Mouse (Mus musculus): ENCODE results near the gene Gm33543. TPM values are rescaled to one million over a fixed set of nuclear protein-coding genes. Genes with fewer than 3 reads are reported as not detected.

Gene Gm33543
- total RNA-seq (2021) = under 1 TPM; 0.33 to 0.62 TPM
- long read RNA-seq, experiment 1 = 0 reads
- long read RNA-seq, experiment 2 = 0 reads

DNA sequence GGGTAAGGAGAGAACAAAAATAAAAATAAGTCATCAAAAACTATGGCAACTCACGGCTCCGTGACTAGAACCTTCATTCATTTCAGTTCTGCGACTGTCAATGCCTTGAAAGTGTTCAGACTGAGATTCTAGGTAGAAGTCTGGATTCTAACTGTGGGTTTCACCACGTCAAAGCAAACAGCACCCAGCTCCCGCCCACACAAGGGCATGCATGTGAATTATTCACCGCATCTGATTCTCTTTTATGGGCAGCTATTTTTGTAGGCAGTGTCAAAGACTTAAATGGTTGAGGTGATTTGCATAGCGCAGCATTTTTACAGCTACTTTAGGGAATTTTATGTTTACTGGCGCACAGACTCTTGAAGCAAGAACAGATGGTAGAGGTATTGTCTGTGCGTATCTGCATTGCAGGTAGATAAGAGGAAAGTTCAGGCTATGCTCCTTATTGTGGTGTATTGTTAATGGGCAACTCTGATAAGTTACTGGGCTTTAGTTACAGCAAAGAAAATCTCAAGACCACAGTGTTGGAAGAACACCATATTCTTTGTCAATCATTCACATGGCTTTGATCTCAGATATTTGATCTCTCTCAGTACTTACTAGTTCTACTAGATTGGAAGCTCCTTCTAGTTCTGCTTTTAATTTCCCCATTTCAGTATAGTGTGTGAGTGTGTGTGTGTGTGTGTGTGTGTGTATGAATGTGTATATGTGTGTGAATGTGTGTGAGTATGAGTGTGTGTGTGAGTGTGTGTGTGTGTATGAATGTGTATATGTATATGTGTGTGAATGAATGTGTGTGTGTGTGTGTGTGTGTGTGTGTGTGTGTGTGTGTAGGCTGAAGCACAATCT lies at the start of gene Gm33543:
Gm33543 (minus strand) TSS at position 142 of the 849 bp plus-strand sequence.
- intact Hi-C loops (cut with DNase I; ENCODE audit: low total_unique reads) = no loop called here

DNA sequence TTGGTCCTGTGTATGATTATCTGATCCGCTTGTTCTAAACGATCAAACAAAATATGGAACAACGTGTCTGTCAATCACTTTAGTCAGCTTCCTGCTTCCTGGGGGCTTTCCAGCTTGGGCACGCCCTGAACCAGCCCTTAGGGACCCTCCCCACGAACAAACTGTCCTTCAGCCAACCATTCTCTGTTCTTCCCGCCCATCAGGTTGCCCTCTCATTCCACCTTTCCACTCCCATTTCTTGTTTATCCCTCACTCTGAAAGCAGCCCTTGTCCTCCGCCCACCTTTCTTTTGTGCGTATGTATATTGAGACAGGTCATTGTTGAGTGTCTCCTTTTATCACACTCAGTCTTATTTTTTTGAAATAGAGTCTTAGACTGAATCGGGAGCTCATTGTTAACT lies 49.4 kb upstream of the Gm33543 start:
- no peak for DNase-seq
- intact Hi-C loops (cut with DNase I; ENCODE audit: low total_unique reads) = loop anchor here (2.0 to 5.0 kb wide), 2 partner anchors 335 to 405 kb away; no protein-coding TSS in a partner anchor

More for the DNA sequence above, at the start of gene Gm33543:
- DNase-seq = no peak

DNA sequence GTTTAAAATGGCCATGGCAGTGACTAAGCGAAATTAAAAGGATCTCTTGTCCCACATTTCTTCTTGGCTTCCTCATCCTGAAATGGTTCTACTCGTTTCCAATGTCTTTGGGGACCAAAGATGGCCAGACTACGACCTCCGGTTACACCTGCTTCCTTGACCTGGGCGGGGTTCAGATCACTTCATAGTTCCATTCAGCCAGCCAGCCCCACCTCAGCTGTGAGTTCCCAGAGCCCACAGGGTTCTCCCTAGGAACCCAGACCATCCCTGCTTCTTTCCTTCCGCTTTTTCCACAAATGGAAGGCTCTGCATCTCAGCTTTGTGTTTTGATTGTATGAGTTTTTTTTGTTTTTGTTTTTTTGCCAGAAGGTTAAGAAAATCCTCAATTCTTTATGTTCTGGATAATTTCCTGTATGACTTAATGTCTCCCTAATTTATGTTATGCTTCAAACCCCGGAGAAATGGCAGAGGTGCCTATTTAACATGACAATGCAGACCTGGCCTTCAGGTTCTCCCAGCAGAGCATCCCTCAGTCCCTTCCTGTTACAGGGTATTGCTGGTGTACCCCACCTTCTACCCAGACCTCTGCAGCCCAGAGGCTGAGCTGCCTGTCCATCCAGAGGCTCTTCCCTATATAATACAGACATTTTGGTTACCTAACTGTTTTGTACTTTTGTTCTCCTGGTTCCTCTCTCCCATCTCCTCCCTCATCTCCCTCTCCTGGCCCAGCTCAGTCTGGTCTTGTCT lies 48.7 kb upstream of the Gm33543 start:
- no peak for DNase-seq
- intact Hi-C loops (cut with DNase I; ENCODE audit: low total_unique reads) = loop anchor here (5.0 kb wide), 1 partner anchor 334 kb away; no protein-coding TSS in a partner anchor

DNA sequence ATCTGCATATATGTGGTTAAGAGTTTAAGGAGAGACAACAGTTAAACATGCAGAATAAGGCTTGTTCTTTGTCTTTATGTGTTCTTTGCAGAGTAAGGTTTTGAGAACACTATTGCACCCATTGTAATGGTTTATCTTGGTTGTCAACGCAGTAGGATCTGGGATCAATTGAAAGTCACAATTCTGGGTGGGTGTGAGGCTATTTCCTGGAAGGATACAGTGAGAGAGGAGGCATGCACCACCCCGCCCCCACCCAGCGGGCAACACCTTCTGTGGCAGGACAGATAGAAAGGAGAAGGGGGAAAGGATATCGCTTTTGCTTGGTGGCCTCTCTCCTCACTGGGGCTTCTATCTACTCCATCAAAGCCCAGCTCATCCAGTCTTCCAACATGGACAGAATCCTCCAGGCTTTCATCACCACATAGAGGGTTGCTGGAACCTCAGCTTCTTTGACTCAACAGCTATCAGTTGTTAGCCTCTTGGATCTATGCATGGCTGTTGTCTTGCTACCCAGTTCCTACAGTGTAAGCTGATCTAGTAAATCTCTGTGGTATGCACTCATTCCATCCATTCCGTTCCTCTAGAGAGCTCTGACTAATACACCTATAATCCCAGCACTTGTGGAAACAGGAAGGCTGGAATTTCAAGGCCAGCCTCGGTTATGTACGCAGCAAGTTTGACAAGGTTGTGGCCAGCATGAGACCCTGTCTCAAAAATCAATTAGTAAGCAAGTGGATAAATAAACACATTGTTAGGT lies 41.2 kb upstream of the Gm33543 start:
- intact Hi-C loops (cut with DNase I; ENCODE audit: low total_unique reads) = no loop called here
- no peak for DNase-seq

DNA sequence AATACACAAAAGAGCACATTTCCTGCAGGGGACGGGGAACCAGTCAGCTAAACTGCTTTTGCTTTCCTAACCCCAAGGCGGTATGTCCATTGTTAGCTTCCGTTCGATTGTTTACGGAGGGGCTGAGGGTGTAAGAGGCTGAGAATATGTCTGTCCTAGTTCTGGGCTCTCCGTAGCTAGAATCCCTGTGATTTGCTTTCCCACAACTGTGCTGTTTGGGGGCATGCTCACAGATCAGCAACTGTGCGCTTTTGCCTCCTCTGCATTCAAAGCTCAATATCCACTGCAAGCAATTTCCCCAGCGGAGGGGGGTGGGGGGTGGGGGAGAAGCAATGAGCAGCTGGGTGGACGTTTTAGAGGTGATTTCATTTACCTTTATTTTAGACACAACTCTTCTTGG lies 39.3 kb upstream of the Gm33543 start:
- DNase-seq = no peak
- intact Hi-C loops (cut with DNase I; ENCODE audit: low total_unique reads) = no loop called here

DNA sequence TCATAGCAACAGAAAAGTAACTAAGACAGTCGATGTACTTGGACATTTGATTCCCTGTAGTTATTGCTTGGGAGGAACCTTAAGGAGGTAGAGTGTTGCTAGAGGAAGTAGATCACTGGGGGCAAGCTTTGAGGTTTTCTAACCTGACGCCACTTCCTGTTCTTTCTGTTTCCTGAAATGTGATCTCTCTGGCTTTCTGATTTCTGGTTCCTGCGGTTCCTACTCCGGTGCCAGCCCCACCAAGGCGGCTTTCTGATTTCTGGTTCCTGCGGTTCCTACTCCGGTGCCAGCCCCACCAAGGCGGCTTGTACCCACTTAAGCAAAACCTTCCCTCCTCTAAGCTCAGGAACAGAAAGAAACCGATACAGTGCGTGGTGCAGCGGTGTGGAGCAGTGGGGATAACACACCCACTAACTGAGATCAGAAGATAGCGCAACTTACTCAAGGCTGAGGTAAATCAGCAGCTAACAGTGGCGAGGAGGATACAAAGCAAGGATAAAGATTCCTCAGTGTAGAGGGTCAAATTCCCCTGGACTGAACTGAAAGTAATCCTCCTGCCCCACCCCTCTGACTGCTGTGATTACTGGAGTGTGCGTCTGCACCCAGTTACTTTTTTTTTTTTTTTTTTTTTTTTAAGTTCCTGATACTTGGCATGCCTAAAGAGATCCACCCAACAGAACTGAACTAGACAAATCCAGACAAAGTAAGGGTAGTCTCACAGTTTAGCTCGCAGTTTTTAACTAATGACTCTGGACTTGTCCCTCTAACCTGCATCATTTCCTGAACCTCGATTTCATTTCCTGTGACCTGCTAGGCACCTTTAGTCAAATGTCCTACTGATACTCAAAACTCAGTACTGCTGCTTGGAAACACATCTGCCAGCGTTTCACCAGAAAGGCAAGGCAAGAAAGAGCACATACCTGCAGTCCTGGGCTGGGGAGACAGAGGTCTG lies 37.5 kb upstream of the Gm33543 start:
- no peak for DNase-seq
- intact Hi-C loops (cut with DNase I; ENCODE audit: low total_unique reads) = no loop called here

DNA sequence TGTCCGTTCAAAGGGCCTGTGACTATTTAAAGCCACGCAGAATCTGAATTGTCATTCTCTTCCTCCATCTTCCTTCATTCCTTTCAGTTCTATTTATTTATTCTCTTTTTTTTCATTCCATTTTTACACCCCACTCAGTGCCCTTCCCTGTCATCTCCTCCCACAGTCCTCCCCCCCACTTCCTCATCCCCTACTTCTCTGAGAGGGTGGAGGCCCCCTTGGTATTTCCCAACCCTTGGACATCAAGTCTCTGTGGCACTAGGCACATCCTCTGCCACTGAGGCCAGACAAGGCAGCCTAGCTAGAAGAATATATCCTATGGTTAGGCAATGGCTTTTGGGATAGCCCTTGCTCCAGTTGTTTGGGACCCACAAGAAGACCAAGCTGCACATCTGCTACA lies 28.1 kb upstream of the Gm33543 start:
- intact Hi-C loops (cut with DNase I; ENCODE audit: low total_unique reads) = no loop called here
- no peak for DNase-seq

DNA sequence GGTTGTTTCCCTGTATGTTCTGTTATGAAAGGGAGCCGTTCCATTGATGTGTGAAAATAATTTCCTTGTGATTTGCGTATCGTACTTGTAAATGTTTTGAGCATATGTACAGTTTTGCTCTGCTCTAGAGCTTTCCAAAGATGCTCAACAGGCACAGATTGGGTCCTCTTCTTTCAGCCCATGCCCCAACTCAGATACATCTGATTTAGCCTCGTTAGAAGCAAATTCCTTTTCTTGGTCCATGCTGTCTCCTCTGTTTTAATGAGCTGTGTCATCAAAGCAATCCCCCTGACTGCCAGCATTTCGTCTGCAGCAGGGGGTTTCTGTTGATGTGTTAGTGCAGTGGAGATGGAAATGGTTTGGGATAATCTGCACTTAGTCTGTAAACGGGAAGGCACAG lies 25.6 kb upstream of the Gm33543 start:
- intact Hi-C loops (cut with DNase I; ENCODE audit: low total_unique reads) = no loop called here
- no peak for DNase-seq

DNA sequence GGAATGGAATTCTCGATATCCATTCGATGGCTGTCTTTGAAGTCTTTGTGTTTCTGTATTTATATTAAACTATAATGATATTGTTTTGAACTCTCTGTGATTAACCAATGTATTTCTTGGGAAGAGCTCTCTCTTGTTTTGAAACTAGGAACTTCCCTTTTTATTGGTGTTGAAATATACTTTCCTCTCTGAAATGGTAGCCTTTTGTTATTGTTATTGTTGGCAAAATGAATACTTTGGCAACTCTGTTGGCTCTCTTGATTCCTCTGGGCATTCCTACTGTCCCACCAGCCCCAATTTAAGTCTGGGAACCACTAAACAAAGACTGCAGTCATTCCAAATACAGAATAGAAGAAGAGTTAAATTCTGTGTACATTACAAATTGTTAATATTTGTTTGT lies 24.9 kb upstream of the Gm33543 start:
- DNase-seq = no peak
- intact Hi-C loops (cut with DNase I; ENCODE audit: low total_unique reads) = no loop called here

DNA sequence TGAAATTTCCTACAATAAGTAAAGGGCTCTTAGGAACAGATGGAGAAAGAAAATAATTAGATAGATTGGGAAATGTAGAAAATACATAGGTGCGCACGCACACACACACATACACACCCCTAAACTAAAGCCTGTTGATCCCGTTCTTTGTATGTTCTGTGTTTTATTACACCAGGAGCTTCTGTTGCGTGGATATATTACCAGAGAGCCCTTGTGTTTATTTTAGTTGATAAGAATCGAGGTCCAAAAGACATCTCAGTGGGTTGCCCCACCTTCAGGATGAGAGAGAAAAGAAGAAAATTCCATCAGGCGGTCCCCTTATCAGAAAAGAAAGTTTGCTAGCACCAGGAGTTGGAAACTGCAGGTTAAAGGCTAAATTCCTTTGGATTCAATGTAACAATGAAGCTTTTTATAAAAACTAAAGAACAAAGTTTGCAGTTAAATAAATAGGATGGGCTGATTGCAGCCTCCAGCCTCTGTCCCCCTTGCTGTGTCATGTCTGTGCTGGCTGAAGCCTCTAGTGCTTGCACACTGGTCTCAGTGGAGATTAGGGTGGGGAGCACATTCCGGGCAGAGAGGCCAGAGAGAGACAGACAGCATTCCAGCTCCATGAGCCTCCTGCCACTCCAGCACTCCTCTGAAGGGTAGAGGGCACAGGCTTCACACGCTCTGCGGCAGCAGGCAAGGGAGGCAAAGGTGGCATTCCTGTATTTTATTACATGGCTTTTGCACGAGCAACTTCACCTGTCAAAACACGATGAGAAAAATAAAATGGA lies 21.8 kb upstream of the Gm33543 start:
- DNase-seq = no peak

DNA sequence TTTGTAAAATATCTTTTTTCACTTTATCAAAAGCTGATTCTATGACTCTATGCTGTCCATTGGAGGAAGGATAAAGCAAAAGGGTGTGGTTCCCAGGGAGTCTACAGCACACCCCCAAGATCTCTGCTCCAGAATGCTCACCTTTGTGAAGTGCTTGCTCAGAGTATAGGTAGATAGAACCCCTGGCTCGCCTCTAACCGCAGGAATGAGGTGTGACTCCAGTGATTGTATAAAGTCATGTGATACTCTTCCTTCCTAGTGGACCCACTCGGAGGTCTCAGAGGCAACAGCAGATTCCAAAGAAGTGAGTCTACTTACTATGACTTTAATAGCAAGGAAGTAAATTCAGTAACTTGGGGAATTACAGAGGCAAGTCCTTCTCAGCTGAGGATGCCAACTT lies 19.9 kb upstream of the Gm33543 start:
- no peak for DNase-seq

More for the DNA sequence above, 21.8 kb upstream of the Gm33543 start:
- intact Hi-C loops (cut with DNase I; ENCODE audit: low total_unique reads) = no loop called here

DNA sequence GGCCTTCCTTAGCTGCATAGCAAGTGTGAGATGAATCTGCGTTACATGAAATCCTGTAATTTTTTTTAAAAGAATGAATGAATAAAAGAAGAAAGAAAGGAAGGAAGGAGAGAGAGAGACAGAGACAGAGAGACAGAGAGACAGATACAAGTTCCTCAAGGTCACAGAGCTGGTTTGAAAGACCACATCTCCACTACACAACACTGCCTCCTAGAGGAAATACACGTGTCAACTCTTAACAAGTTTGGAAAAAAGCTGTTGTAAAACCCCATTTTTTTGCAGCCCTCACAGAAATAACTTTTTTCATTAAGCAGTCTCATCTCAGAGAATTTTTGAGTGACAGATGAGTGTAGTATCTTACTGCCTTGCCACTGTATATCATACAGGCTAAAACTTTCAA lies 15.4 kb upstream of the Gm33543 start:
- no peak for DNase-seq
- intact Hi-C loops (cut with DNase I; ENCODE audit: low total_unique reads) = loop anchor here (5.0 kb wide), 1 partner anchor 301 kb away; no protein-coding TSS in a partner anchor

More for the DNA sequence above, 19.9 kb upstream of the Gm33543 start:
- intact Hi-C loops (cut with DNase I; ENCODE audit: low total_unique reads) = no loop called here

DNA sequence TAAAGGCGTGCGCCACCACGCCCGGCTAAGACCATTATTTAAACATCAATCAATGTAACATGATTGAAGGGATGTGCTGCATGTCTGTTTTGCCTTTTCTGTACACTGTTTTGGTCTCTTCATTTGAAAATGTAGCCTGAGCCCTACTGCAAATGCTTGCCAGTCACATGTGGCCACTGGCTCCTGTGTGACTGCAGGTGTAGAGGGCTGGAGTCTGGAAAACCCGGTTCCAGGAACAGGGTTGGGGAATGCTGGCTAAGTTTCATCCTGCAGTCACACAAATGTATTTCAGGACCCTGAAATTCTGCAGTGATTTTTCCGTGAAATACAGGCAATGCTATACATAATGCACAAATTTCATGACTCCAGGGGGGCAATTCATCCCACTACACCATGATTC lies 12.7 kb upstream of the Gm33543 start:
- intact Hi-C loops (cut with DNase I; ENCODE audit: low total_unique reads) = loop anchor here (5.0 kb wide), 1 partner anchor 298 kb away; no protein-coding TSS in a partner anchor
- no peak for DNase-seq

DNA sequence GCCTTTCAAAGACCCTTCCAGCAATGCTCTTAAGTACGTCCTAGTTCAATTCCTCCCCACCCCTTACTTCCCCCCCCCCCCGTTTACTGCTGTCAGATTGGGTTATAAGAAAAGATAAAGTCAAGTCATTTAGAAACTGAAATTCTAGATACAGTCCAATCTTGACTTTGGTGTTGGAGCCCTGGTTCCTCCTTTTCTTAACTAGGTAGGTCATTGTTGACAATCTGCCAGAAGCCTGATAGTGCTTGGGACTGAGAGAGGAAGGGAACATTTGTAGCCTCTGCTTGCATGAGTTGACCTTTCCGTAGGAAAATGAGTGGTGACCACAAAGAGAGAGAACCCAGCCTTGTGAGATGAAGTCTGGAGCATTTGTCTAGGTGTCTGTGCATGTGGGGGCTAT lies 7.8 kb upstream of the Gm33543 start:
- intact Hi-C loops (cut with DNase I; ENCODE audit: low total_unique reads) = no loop called here

DNA sequence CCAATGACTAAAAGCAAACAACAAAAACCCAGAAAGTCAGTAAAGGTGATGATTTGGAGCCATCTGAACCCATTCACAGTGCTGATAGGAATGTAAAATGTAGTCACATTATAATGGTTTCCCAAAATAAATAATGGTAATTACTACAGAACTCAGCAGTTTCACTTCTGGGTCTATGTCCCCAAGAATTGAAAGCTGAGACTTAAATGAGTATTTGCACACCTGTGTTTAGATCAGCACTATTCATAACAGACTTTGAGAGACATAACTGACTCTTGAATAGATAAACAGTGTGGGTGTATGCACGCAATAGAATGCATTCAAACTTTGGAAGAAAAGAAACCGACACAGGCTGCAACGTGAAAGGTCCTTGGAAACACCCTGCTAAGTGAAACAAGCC lies 4.0 kb upstream of the Gm33543 start:
- no peak for DNase-seq
- intact Hi-C loops (cut with DNase I; ENCODE audit: low total_unique reads) = no loop called here

More for the DNA sequence above, 7.8 kb upstream of the Gm33543 start:
- no peak for DNase-seq

DNA sequence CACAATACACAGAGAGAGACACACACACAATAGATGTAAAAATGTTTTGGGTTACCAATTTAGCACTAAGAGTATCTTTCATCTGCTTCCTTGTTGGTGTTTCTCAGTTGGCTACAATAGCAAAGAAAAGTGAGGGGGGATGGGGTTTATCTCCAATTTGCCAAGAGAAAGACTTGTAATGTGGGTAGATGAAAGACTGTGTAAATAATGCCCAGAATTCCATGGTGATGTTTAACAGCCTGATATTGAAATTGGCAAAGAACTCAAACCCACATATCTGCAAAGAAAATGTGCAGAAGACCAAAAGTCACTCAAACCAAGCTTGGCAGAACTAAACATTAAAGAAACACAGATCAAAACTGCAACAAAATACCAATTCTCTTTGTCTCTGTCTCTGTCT lies 3.6 kb upstream of the Gm33543 start:
- intact Hi-C loops (cut with DNase I; ENCODE audit: low total_unique reads) = no loop called here

DNA sequence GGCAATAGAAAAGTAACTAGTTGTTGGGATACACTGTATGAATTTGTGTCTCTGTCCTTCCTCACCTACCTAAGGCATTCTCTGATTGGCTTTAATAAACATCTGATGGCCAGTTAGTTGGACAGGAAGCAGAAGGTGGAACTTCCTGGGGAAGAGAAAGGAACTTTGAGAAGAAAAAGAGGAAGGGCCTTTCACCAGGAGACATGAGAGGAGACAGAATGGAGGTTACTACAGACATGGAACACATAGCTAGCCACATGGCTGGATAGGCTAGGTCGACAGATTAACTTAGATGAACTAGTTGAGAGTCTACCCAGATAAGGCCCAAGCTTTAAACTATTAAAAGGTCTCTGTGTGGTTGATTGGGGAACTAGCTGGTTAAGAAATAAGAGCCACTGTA lies 1.1 kb upstream of the Gm33543 start:
- intact Hi-C loops (cut with DNase I; ENCODE audit: low total_unique reads) = no loop called here
- DNase-seq = no peak

More for the DNA sequence above, 3.6 kb upstream of the Gm33543 start:
- DNase-seq = no peak

DNA sequence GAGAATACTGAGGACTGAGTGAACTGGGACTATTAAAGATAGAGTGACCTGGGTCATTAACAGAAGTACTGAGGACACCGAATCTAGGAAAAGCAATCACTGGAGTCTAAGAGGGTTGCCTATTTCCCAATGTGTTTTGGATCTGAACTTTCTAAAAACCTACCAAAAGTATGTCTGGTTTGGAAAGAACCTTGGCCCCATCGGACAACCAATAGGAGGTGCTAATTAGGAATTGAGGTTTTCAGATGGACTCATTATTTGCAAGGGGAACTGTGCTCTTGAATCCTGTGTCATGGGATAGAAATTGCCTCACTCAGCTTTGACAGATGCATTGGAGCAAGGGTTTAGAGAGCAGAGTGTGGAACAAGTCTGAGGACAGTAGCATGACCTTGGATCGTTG lies 1.5 kb downstream of the Gm33543 start:
- intact Hi-C loops (cut with DNase I; ENCODE audit: low total_unique reads) = no loop called here
- no peak for DNase-seq

All from gastrocnemius, postnatal 14 days (tissue).